Comparison of ENCODE assay signal across 9 mouse cellular contexts in genomic region chr3:98197711-98198532, GRCm38 (mm10). TPM values are rescaled to one million over a fixed set of nuclear protein-coding genes. Genes with fewer than 3 reads are reported as not detected.
DNase-seq lines count a peak whose midpoint lies in the region; ATAC-seq and TF ChIP-seq lines count a peak whose summit lies in the region.
"Had no signal": no experiment of that assay in that cellular context is flagged by ENCODE, and none has a peak within 500 bp of the region (broad histone marks: within the 10 kb centered on the region; RNA-seq: fewer than 3 reads in every experiment).

No protein-coding gene starts in this region.

- peak; percentile 2 for DNase-seq in adrenal gland, postnatal 10 days
- no peak for DNase-seq in adrenal gland, adult 18-20 months (ENCODE audit: low spot score in 2 of 2)
- DNase-seq in lung, postnatal 0 days (ENCODE audit: low spot score): no peak
- no peak for DNase-seq in lung, postnatal 14 days
- DNase-seq in liver, embryonic 11.5 days (ENCODE audit: low spot score): no peak
- no peak for DNase-seq in gastrocnemius, postnatal 10 days
- no peak for DNase-seq in right cerebral cortex, postnatal 36 days (ENCODE audit: low spot score in 2 of 2)

- H3K4me1 ChIP-seq in lung, postnatal 0 days (ENCODE audit: insufficient read depth, low read depth, low read length): no peaks in the 10 kb centered on the region
- H3K4me1 ChIP-seq in liver, embryonic 11.5 days (replicated peaks; ENCODE audit: control insufficient read depth, insufficient read depth, low read length): no peaks in the 10 kb centered on the region
- H3K4me1 ChIP-seq in stomach, embryonic 16.5 days (ENCODE audit: control insufficient read depth, insufficient read depth, low read length): peaks cover 7% of the 10 kb centered on the region

- H3K36me3 ChIP-seq in lung, postnatal 0 days (ENCODE audit: insufficient read depth, low read length): no peaks in the 10 kb centered on the region
- H3K36me3 ChIP-seq in liver, embryonic 11.5 days (ENCODE audit: control insufficient read depth, insufficient read depth, low read length): no peaks in the 10 kb centered on the region
- no peaks in the 10 kb centered on the region for H3K36me3 ChIP-seq in stomach, embryonic 16.5 days (ENCODE audit: control insufficient read depth, insufficient read depth, low read length)
- H3K36me3 ChIP-seq: limb, embryonic 13.5 days had no signal

- H3K27me3 ChIP-seq in lung, postnatal 0 days (replicated peaks; ENCODE audit: insufficient read depth, low read length): no peaks in the 10 kb centered on the region
- H3K27me3 ChIP-seq in liver, embryonic 11.5 days (replicated peaks; ENCODE audit: control insufficient read depth, insufficient read depth, low read length): no peaks in the 10 kb centered on the region
- no peaks in the 10 kb centered on the region for H3K27me3 ChIP-seq in stomach, embryonic 16.5 days (ENCODE audit: control insufficient read depth, insufficient read depth, low read length)
- H3K27me3 ChIP-seq: limb, embryonic 13.5 days had no signal

- 0 out of 2 replicates have a peak, but pooled peaks have one; percentile 14 for ATAC-seq in lung, postnatal 0 days
- peak; percentile 39; the same call in 1 of the 2 replicates for ATAC-seq in liver, embryonic 11.5 days (replicated peaks; ENCODE audit: low FRiP score)
- ATAC-seq in stomach, embryonic 16.5 days (ENCODE audit: insufficient read depth, low FRiP score): peak; percentile 77; the same call in 1 of the 2 replicates

- H3K9me3 ChIP-seq in lung, postnatal 0 days (ENCODE audit: low read length): no peaks in the 10 kb centered on the region
- H3K9me3 ChIP-seq in liver, embryonic 11.5 days (ENCODE audit: control insufficient read depth, low read length): no peaks in the 10 kb centered on the region
- H3K9me3 ChIP-seq in stomach, embryonic 16.5 days (replicated peaks; ENCODE audit: control insufficient read depth, low read length): no peaks in the 10 kb centered on the region
- H3K9me3 ChIP-seq: limb, embryonic 13.5 days had no signal

- no peak for TF ChIP-seq CTCF in lung, postnatal 0 days (IDR thresholded peaks at IDR 0.05)

- H3K27ac ChIP-seq in lung, postnatal 0 days (ENCODE audit: low read length): no peak overlapping the region
- peak overlapping the region; percentile 64 for H3K27ac ChIP-seq in liver, embryonic 11.5 days (ENCODE audit: low read depth, low read length)
- peak overlapping the region; percentile 14 for H3K27ac ChIP-seq in stomach, embryonic 16.5 days (ENCODE audit: low read length)
- H3K27ac ChIP-seq: limb, embryonic 13.5 days had no signal

- no peak overlapping the region for H3K9ac ChIP-seq in lung, postnatal 0 days (replicated peaks; ENCODE audit: low read depth)
- H3K9ac ChIP-seq in liver, embryonic 11.5 days (ENCODE audit: low read depth, low read length): no peak overlapping the region
- no peak overlapping the region for H3K9ac ChIP-seq in stomach, embryonic 16.5 days (ENCODE audit: low read length)
- H3K9ac ChIP-seq: limb, embryonic 13.5 days had no signal

- H3K4me3 ChIP-seq in lung, postnatal 0 days (ENCODE audit: low read depth, low read length): no peak overlapping the region
- no peak overlapping the region for H3K4me3 ChIP-seq in liver, embryonic 11.5 days (ENCODE audit: low read depth, low read length)
- H3K4me3 ChIP-seq in stomach, embryonic 16.5 days (replicated peaks; ENCODE audit: low read length): no peak overlapping the region
- H3K4me3 ChIP-seq: limb, embryonic 13.5 days had no signal

- 19% methylated on average over 9 of the region's 9 CpGs for WGBS in lung, postnatal 0 days
- WGBS in liver, embryonic 11.5 days: 42% methylated on average over 9 of the region's 9 CpGs
- WGBS in stomach, embryonic 16.5 days: 20% methylated on average over 9 of the region's 9 CpGs

- TF ChIP-seq EP300 in lung, postnatal 0 days (IDR thresholded peaks at IDR 0.05): no peak

- no peak overlapping the region for H3K4me2 ChIP-seq in lung, postnatal 0 days (replicated peaks; ENCODE audit: low read depth, low read length)
- no peak overlapping the region for H3K4me2 ChIP-seq in liver, embryonic 11.5 days
- no peak overlapping the region for H3K4me2 ChIP-seq in stomach, embryonic 16.5 days (ENCODE audit: low read depth, low read length)
- H3K4me2 ChIP-seq: limb, embryonic 13.5 days had no signal

RNA-seq across cellular contexts. Expression of gene Reg4, which starts 24.0 kb away (rescaled TPM):
- not detected for total RNA-seq in adrenal gland, postnatal 10 days (2021)
- total RNA-seq in adrenal gland, adult 18-20 months (2021): not detected
- polyA plus RNA-seq in lung, postnatal 0 days (2015; fragmentation: Nextera tagmentation; extraction: Ambion mirVana): not detected in 2 replicates
- polyA plus RNA-seq in liver, embryonic 11.5 days (2014; fragmentation: Nextera tagmentation; extraction: Ambion mirVana): 0.16 TPM in 1 of 2 replicates, not detected in the other
- 0.30 and 1.1 TPM in 2 replicates for polyA plus RNA-seq in stomach, embryonic 16.5 days (2015; fragmentation: Nextera tagmentation; extraction: Ambion mirVana)
- not detected for total RNA-seq in gastrocnemius, postnatal 10 days (2021)
- polyA plus RNA-seq: limb, embryonic 13.5 days had no signal

RNA-seq across cellular contexts. Expression of gene Adam30, which starts 37.5 kb away (rescaled TPM):
- not detected for total RNA-seq in adrenal gland, postnatal 10 days (2021)
- total RNA-seq in adrenal gland, adult 18-20 months (2021): not detected
- polyA plus RNA-seq in lung, postnatal 0 days (2015; fragmentation: Nextera tagmentation; extraction: Ambion mirVana): not detected in 2 replicates
- not detected in 2 replicates for polyA plus RNA-seq in liver, embryonic 11.5 days (2014; fragmentation: Nextera tagmentation; extraction: Ambion mirVana)
- polyA plus RNA-seq in stomach, embryonic 16.5 days (2015; fragmentation: Nextera tagmentation; extraction: Ambion mirVana): not detected in 2 replicates
- not detected for total RNA-seq in gastrocnemius, postnatal 10 days (2021)
- polyA plus RNA-seq: limb, embryonic 13.5 days had no signal

Comparison
In these comparisons a context has a peak if more than half of its experiments do, and no peak if none do; other contexts are left out.
1. ATAC-seq: peak in every context shown above with its lines; median percentile 77 in stomach, embryonic 16.5 days; 39 in liver, embryonic 11.5 days; 14 in lung, postnatal 0 days.